Mouse (Mus musculus) CH12F3 (cell line): Measurements from ENCODE around the gene Slc36a4.

Source experiments
- in situ Hi-C: fragments of 300-500 bp; cut with MboI; formaldehyde crosslinking; loops from 2 replicates; pipeline ENCODE4 v1.14.3; 2020; ENCODE audit warnings: low sequenced_read_pairs

The Slc36a4 gene

GRCm38 (mm10) chr9:15792076-15792475 is 82.5 kb downstream of the Slc36a4 start:
- in situ Hi-C loops = no loop called here
